Mouse (Mus musculus): ENCODE results near the gene Tarbp2. TPM values are rescaled to one million over a fixed set of nuclear protein-coding genes. Genes with fewer than 3 reads are reported as not detected.
A peak's percentile ranks its signal among the peaks of the same experiment; 100 is the strongest.

Gene Tarbp2
- total RNA-seq, 1 experiment from 2014 or later: 34.2 TPM

DNA sequence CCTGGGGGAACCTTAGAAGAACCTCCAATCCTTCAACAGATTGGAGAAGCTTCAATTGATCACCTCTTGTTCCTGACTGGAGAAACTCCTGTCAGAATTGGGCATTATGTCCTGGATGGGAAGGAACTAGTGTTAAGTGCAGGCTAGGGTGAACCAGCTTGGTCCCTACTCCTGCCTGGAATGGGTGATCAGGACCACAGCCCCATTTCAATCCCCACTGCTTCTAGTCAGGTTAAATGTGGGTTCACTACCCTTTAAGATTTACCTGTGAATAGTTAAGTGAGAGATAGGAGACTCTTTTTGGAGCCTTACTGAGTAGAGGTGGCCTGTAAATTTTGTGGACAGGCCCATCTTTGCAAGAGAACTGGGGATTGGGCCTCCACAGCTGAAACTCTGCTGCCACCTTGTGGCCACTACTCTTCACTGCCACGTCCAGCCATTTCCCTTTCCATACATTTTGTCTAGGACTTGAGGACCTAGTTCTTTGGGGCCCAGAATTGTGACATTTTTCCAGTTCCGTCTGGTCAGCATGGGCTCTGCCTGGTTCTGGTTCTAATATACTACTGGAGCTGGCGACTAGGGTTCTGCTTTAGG is 7.0 kb downstream of the Tarbp2 start, which contains the start of gene Npff:
Npff (minus strand) TSS at position 51 of the 594 bp plus-strand sequence.
- peak; percentile 86 for DNase-seq

DNA sequence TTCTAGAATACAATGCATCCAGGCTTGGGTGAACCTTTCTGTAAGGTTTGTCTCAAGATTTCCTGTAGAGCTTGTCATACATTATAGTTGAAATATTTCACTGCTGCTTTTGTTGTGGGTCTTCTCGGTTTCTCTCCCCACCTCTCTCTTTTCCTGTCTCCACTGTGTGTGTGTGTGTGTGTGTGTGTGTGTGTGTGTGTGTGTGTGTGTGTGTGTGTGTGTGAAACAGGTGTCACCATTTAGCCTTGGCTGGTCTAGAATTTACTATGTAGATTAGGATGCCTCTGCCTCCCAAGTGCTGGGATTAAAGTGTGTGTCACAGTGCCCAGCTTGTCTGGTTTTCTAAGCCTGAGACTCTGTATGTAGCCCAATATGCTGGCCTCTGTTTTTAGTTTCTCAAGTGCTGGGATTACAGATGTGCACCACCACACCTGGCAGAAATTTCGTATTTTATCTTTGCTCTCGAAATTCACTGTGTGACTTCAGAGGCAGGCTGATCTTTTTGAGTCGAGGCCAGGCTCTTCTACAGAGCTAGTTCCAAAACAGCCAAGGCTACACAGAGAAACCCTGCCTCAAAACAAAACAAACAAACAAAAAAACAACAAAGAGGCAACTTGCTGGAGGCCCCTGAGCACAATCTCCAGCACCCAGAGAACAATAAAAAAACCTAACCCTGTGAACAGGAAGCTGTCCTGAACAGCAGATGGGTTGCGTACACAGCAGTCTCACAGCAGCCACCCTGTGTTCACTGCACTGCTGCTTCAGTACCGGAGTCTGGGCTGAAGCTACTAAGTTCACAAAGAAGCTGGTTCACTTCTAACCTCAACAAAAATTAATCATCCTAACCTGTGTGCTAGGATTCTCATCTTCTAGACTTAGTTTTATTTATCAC is 8.4 kb downstream of the Tarbp2 start:
- no peak for DNase-seq

DNA sequence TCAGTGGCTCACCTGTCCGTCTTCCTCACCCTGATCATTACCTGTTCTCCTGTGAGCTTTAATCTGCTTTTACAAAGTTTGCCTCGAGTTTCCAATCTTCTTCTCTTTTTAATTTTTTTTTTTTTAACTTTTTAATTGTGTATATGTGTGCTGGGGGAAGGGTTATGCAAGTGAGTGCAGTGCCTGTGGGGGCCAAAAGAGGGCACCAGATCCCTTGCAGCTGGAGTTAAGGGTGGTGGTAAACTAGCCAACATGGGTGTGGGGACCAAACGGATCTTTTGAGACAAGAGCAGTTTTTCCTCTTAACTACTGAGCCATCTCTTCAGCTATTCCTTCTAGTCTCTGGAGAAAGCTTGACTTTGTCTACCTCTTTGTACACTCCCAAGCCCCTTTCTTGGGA is 9.9 kb downstream of the Tarbp2 start:
- DNase-seq: no peak

- no peak for DNase-seq
Measured at GRCm38 (mm10) chr15:102528396-102528795, 10.4 kb downstream of the Tarbp2 start.

DNA sequence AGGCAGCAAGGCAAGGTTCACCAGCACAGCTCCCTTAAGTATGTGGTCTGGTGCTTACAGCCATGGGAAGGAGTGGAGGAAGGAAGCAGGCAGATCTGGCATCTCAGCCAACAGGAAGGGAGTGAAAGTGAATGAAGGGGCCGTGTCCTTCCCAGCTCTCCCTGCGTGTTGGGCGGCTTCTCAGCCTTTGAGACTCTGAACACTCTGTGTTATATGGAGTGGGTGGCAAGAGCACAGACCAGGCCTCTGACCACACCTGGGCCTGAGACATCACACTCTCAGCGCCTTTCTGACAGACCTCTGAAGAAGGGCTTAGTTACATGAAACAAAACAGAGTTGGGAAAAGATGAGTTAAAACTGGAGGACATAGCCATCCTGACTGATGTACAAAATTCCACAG is 12.6 kb downstream of the Tarbp2 start:
- no peak for DNase-seq

DNA sequence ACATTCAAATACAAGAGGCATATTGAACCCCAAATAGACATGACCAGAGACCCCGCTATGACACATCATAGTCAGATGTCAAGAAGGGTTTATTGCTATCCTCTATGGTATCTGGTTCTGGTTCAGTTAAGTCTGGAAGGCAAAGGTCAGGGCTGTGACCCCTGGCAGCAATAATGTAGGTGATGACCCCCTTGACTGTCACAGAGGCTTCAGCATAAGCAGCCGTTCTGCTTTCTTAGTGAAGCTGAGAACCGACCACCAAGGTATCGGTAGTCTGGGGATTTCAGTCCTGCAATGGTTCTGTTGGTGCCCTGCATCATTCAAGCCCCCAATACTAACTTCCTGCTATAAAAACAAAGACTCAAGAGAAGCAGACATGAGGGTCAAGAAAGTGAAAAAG is 13.6 kb downstream of the Tarbp2 start:
- no peak for DNase-seq

DNA sequence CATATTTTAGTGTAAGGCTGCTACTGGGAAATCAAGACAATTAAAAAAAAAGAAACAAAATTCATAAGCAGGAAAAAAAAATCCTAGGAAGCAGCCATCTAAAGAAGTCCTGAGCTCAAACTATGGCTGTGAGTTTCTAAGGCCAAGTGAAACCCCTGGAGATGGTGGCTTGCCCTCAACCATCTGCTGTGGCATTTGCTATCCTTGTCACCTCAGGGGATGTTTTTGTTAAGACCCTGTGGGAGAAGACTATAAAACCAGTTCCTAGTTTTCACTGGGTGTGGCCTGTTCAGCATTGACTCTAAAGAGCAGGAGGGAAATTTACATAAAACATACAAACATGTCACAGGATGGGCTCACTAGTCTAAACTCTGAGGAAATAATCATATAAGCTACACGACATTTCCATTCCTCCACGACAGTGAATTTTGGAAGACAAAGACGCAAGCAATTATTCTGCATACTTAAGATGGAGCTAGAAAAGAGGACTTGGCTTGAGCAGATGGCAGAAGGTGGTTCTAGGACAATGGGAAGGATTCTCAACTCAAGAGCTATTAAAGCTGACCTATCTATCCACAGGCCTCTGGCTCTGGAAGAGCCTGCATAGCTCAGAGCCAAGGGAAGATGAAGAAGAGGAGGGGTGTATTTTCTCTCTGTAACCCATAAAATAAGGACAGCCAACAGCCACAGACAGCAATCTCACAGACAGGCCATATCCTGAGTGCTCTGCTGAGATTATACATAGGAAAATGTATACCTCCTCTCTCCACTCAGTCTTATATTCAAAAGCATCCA is 14.3 kb downstream of the Tarbp2 start:
- no peak for DNase-seq

GRCm38 (mm10) chr15:102533926-102534325 is 15.9 kb downstream of the Tarbp2 start:
- no peak for DNase-seq

DNA sequence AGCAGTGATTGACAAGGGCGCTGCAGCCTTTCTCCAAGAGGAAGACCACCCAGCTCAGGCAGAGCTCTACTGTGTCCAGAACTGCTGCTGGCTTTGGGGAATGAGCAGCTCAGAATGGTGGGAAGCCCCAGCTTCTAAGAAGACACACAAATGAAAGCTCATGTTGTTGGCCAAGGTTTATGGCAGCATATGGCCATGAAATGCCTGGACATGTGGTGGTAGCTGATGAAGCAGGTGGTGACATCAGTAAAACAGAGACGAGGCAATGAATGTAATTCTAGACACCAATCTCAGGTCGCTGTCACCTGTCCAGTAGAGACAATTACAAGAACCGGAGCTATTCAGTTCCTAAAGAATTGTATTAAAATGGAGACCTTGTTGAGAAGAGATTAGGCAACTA is 26.8 kb downstream of the Tarbp2 start:
- DNase-seq: no peak

DNA sequence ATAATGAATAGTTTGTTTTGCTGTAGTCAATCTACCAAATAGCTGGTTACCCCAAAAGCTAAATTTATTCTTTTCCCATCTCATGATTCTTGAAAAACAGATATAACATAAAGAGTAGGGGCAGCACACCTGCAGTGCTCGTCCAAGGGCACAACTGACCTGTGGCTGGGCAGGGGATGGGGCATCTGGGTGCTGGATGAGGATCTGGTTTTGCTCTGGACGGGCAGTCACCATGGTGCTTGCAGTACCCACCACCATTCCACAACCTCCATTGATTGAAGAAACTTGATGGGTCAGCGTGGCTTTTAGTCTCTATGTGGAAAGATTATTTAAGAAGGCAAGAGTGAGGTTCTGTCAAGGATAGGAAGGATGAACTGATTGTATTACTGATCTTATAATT is 28.3 kb downstream of the Tarbp2 start:
- DNase-seq: no peak

GRCm38 (mm10) chr15:102546677-102547427 is 28.9 kb downstream of the Tarbp2 start:
- DNase-seq: peak; percentile 68

DNA sequence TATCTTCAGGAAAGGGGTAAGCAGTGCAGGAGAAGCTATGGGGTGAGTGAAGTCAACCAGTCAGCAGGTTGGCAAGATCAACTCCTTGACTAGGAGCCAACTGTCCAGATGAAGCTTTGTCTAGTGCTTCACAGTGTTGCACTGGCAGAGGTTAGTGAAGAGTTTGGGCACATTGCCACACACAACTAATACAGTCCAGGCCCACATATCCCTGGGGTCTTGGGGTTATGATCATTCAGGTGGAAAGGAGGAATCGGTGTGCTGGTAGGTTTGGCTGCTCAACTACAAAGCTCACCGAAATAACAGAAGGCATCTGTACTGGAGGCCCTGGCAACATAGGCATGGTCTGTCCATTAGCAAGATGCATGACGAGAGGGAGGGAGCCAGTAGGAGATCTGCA is 29.5 kb downstream of the Tarbp2 start:
- DNase-seq: peak; percentile 14

GRCm38 (mm10) chr15:102552599-102552998 is 34.6 kb downstream of the Tarbp2 start:
- DNase-seq: no peak

DNA sequence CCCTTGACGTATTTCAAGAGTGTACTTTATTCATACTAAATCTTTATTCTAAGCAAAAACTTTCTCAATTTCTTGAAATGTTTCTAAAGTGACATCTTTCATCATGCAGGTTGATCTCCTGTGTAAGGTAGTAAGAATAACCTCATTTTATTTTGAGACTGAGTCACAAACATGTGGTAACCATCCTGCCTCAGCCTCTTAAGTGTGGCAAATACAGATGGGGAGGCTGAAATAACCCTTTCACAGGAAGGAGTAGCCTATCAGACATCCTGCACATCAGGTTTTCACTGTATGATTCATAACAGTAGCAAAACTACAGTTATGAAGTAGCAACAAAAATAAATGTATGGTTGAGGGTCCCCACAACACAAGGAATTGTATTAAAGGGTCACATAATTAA is 37.6 kb downstream of the Tarbp2 start:
- DNase-seq: no peak

- DNase-seq: no peak
Measured at GRCm38 (mm10) chr15:102557580-102557979, 39.6 kb downstream of the Tarbp2 start.

DNA sequence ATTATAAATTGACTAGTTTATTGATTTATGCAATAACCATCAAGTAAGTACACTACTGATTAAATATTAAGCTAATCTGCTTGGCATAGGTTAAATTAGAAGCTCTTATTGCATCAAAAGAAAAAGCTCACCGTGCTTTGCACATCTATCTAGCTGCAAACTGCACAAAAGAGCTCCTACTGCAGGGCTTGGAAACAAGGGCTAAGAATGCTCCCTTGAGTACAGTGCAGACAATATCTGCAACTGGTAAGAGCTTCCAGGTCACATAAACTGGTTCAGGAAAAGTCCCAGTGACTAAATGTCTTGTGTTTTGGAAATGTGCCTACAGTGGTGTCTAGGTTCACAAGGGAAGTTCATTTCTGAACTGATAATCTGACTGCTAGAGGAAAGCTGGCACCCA is 44.5 kb downstream of the Tarbp2 start:
- DNase-seq: no peak

DNA sequence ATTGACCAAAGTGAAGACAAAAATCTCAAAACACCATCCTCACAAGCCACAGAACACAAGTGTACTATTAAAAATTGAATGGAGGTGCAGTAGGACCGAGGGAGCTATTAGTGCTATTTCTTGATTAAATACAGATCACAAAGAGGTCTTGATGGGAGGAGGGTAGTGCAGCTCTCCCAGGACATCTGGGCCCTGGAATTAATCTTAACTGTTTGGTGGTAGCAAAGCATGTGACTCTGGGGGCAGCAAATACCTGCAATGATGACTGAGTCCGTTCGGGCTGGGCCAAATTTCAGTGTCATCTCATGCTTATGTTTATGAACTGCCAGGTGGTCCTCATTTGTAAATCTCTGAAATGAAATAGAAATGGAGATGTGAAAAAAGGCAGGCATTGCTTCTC is 45.1 kb downstream of the Tarbp2 start:
- DNase-seq: no peak

GRCm38 (mm10) chr15:102563681-102564080 is 45.7 kb downstream of the Tarbp2 start:
- no peak for DNase-seq

- no peak for DNase-seq
Measured at GRCm38 (mm10) chr15:102567849-102568248, 49.9 kb downstream of the Tarbp2 start.

- DNase-seq: peak; percentile 6
Measured at GRCm38 (mm10) chr15:102572081-102572480, 54.1 kb downstream of the Tarbp2 start.
